Mouse (Mus musculus) lung, embryonic 15.5 days (tissue): ENCODE measurements around the gene Il3. TPM values are rescaled to one million over a fixed set of nuclear protein-coding genes. Genes with fewer than 3 reads are reported as not detected.

Experiments
- ATAC-seq: fragments of 200-750 bp; cut with Nextera tagmentation; 2 replicates; pipeline ENCODE4 v1.8.0; 2017; ENCODE audit warnings: moderate number of reproducible peaks, borderline replicate concordance; ENCODE audit not compliant: low FRiP score, low TSS enrichment; ENCODE audit errors: extremely low read depth
- H3K27ac ChIP-seq: fragments of 300-500 bp; sonication (generic); 2 replicates; pipeline ENCODE4 v1.5.1; 2015; ENCODE audit warnings: moderate library complexity, mild to moderate bottlenecking, inconsistent platforms
- H3K27me3 ChIP-seq: fragments of 300-500 bp; sonication (generic); 2 replicates; pipeline ENCODE4 v1.6.1; 2015; ENCODE audit warnings: inconsistent platforms
- H3K36me3 ChIP-seq: fragments of 300-500 bp; sonication (generic); 2 replicates; pipeline ENCODE4 v1.6.1; 2015; ENCODE audit warnings: inconsistent platforms
- H3K4me1 ChIP-seq: fragments of 300-500 bp; sonication (generic); 2 replicates; pipeline ENCODE4 v1.6.1; 2015; ENCODE audit warnings: inconsistent platforms
- H3K4me2 ChIP-seq: fragments of 300-500 bp; sonication (generic); 2 replicates; pipeline ENCODE4 v1.6.1; 2015; ENCODE audit warnings: inconsistent platforms, mild to moderate bottlenecking, moderate library complexity
- H3K4me3 ChIP-seq: fragments of 300-500 bp; sonication (generic); 2 replicates; pipeline ENCODE4 v1.5.1; 2015; ENCODE audit warnings: mild to moderate bottlenecking, inconsistent platforms
- H3K9ac ChIP-seq: fragments of 300-500 bp; sonication (generic); 2 replicates; pipeline ENCODE4 v1.6.1; 2015; ENCODE audit warnings: inconsistent platforms
- H3K9me3 ChIP-seq: fragments of 300-500 bp; sonication (generic); 2 replicates; pipeline ENCODE4 v1.6.1; 2016; ENCODE audit warnings: inconsistent platforms
- WGBS: fragments of 180-500 bp; shearing (Covaris S2); methylation state at CpG from one replicate; pipeline ENCODE4 v1.1.7; 2015; 5-methylcytosine and 5-hydroxymethylcytosine counted together
- polyA plus RNA-seq: library from polyadenylated mRNA; unstranded; fragments of >200 nt; fragmentation: Nextera tagmentation; extraction: Ambion mirVana; gene quantifications from 2 replicates; pipeline ENCODE4 v1.2.1, GENCODE M21; 2015

The Il3 gene
- polyA plus RNA-seq, 1 experiment from 2014 or later = not detected

GRCm38 (mm10) chr11:54236939-54237338 lies 30.1 kb downstream of the Il3 start:
- Histone ChIP-seq H3K36me3 (no peaks in the 10 kb centered on the region), H3K27ac (no peak overlapping the region), H3K27me3 (no peaks in the 10 kb centered on the region), H3K9ac (no peak overlapping the region), H3K9me3 (no peaks in the 10 kb centered on the region), H3K4me2 (no peak overlapping the region), H3K4me3 (no peak overlapping the region), H3K4me1 (0 out of 2 replicates have a peak, but pooled peaks cover 3% of the 10 kb centered on the region)
- no peak for ATAC-seq
- 57% methylated on average over 2 of the region's 2 CpGs for WGBS

GRCm38 (mm10) chr11:54227478-54227877 lies 39.6 kb downstream of the Il3 start:
- H3K9ac ChIP-seq = no peak overlapping the region
- H3K4me1 ChIP-seq = no peaks in the 10 kb centered on the region
- no peaks in the 10 kb centered on the region for H3K27me3 ChIP-seq
- H3K27ac ChIP-seq = no peak overlapping the region
- no peaks in the 10 kb centered on the region for H3K36me3 ChIP-seq
- no peak for ATAC-seq
- WGBS = 85% methylated on average over 2 of the region's 2 CpGs
- H3K9me3 ChIP-seq = no peaks in the 10 kb centered on the region
- H3K4me2 ChIP-seq = no peak overlapping the region
- H3K4me3 ChIP-seq = no peak overlapping the region

- no peaks in the 10 kb centered on the region for H3K4me1 ChIP-seq
- no peak overlapping the region for H3K9ac ChIP-seq
- H3K27ac ChIP-seq = no peak overlapping the region
- no peaks in the 10 kb centered on the region for H3K27me3 ChIP-seq
- WGBS = 78% methylated on average over 5 of the region's 5 CpGs
- no peaks in the 10 kb centered on the region for H3K36me3 ChIP-seq
- no peak for ATAC-seq
- H3K4me3 ChIP-seq = no peak overlapping the region
- H3K4me2 ChIP-seq = no peak overlapping the region
- no peaks in the 10 kb centered on the region for H3K9me3 ChIP-seq
Observed at GRCm38 (mm10) chr11:54224475-54224986, 42.5 kb downstream of the Il3 start.

- no peaks in the 10 kb centered on the region for H3K36me3 ChIP-seq
- ATAC-seq = no peak
- no peak overlapping the region for H3K27ac ChIP-seq
- H3K4me2 ChIP-seq = no peak overlapping the region
- H3K4me3 ChIP-seq = no peak overlapping the region
- WGBS = 72% methylated on average over 9 of the region's 9 CpGs
- H3K9me3 ChIP-seq = no peaks in the 10 kb centered on the region
- no peak overlapping the region for H3K9ac ChIP-seq
- no peaks in the 10 kb centered on the region for H3K27me3 ChIP-seq
- no peaks in the 10 kb centered on the region for H3K4me1 ChIP-seq
Observed at GRCm38 (mm10) chr11:54223637-54224474, 43.2 kb downstream of the Il3 start.

- Histone ChIP-seq H3K4me3 (no peak overlapping the region), H3K9ac (no peak overlapping the region), H3K9me3 (no peaks in the 10 kb centered on the region), H3K27ac (no peak overlapping the region), H3K27me3 (no peaks in the 10 kb centered on the region), H3K36me3 (no peaks in the 10 kb centered on the region), H3K4me1 (no peaks in the 10 kb centered on the region), H3K4me2 (no peak overlapping the region)
- 15% methylated on average over 6 of the region's 6 CpGs for WGBS
- ATAC-seq = no peak
Observed at GRCm38 (mm10) chr11:54219903-54220740, 47.0 kb downstream of the Il3 start.

- no peak for ATAC-seq
- H3K27ac ChIP-seq = no peak overlapping the region
- H3K4me2 ChIP-seq = no peak overlapping the region
- no peak overlapping the region for H3K4me3 ChIP-seq
- no peaks in the 10 kb centered on the region for H3K4me1 ChIP-seq
- H3K9ac ChIP-seq = no peak overlapping the region
- 79% methylated on average over 1 of the region's 1 CpGs for WGBS
- no peaks in the 10 kb centered on the region for H3K27me3 ChIP-seq
- no peaks in the 10 kb centered on the region for H3K9me3 ChIP-seq
- H3K36me3 ChIP-seq = no peaks in the 10 kb centered on the region
Observed at GRCm38 (mm10) chr11:54219191-54219590, 47.9 kb downstream of the Il3 start.

GRCm38 (mm10) chr11:54217384-54217783 lies 49.7 kb downstream of the Il3 start:
- no peak for ATAC-seq
- no peak overlapping the region for H3K27ac ChIP-seq
- H3K4me1 ChIP-seq = no peaks in the 10 kb centered on the region
- no peaks in the 10 kb centered on the region for H3K9me3 ChIP-seq
- H3K36me3 ChIP-seq = no peaks in the 10 kb centered on the region
- H3K4me2 ChIP-seq = no peak overlapping the region
- H3K27me3 ChIP-seq = no peaks in the 10 kb centered on the region
- no peak overlapping the region for H3K4me3 ChIP-seq
- H3K9ac ChIP-seq = no peak overlapping the region
- WGBS = 57% methylated on average over 7 of the region's 7 CpGs

GRCm38 (mm10) chr11:54216091-54216490 lies 51.0 kb downstream of the Il3 start:
- no peak overlapping the region for H3K4me2 ChIP-seq
- 67% methylated on average over 6 of the region's 6 CpGs for WGBS

More at GRCm38 (mm10) chr11:54216091-54216490, 51.0 kb downstream of the Il3 start:
- Histone ChIP-seq H3K27ac (no peak overlapping the region), H3K4me1 (no peaks in the 10 kb centered on the region), H3K9me3 (no peaks in the 10 kb centered on the region), H3K9ac (no peak overlapping the region), H3K36me3 (no peaks in the 10 kb centered on the region), H3K4me3 (no peak overlapping the region), H3K27me3 (no peaks in the 10 kb centered on the region)
- no peak for ATAC-seq

Other genes with a start within 250 kb of the Il3 start
- gene Slc22a4, start 239.2 kb downstream of the Il3 start, polyA plus RNA-seq = 0.51 and 0.88 TPM in 2 replicates
- gene Pdlim4, start 198.3 kb downstream of the Il3 start, polyA plus RNA-seq = 13.0 and 16.4 TPM in 2 replicates
- gene P4ha2, start 167.2 kb downstream of the Il3 start, polyA plus RNA-seq = 37.7 and 38.4 TPM in 2 replicates
- 0.55 and 0.70 TPM in 2 replicates for gene Csf2, start 17.6 kb downstream of the Il3 start, polyA plus RNA-seq
- gene Acsl6, start 36.5 kb upstream of the Il3 start, polyA plus RNA-seq = 0.44 and 0.46 TPM in 2 replicates
- not detected in 2 replicates for gene Meikin, start 103.4 kb upstream of the Il3 start, polyA plus RNA-seq
- 9.8 and 10.2 TPM in 2 replicates for gene Fnip1, start 170.9 kb upstream of the Il3 start, polyA plus RNA-seq